Mouse (Mus musculus) lung, postnatal 0 days (tissue): Measurements from ENCODE around the gene Asb18. TPM values are rescaled to one million over a fixed set of nuclear protein-coding genes. Genes with fewer than 3 reads are reported as not detected.
A peak's percentile ranks its signal among the peaks of the same experiment; 100 is the strongest.

Experiments used
- ATAC-seq: fragments of 200-750 bp; cut with Nextera tagmentation; 2 replicates; pipeline ENCODE4 v1.8.0; 2017; ENCODE audit warnings: moderate library complexity
- DNase-seq: peaks from one replicate; pipeline ENCODE4 v3.0.0-alpha.2; 2016; ENCODE audit warnings: low spot score
- H3K27ac ChIP-seq: fragments of 300-500 bp; sonication (generic); 2 replicates; pipeline ENCODE4 v1.5.1; 2014; ENCODE audit warnings: antibody characterized with exemption, mild to moderate bottlenecking, low read length, mixed read lengths
- H3K27me3 ChIP-seq: fragments of 300-500 bp; sonication (generic); replicated peaks from 2 replicates; pipeline ENCODE4 v1.6.1; 2014; ENCODE audit warnings: low read length, mixed read lengths; ENCODE audit not compliant: insufficient read depth
- H3K36me3 ChIP-seq: fragments of 300-500 bp; sonication (generic); 2 replicates; pipeline ENCODE4 v1.6.1; 2014; ENCODE audit warnings: low read length, mixed read lengths; ENCODE audit not compliant: insufficient read depth
- H3K4me1 ChIP-seq: fragments of 300-500 bp; sonication (generic); 2 replicates; pipeline ENCODE4 v1.6.1; 2014; ENCODE audit warnings: antibody characterized with exemption, low read depth, low read length, mixed read lengths; ENCODE audit not compliant: insufficient read depth
- H3K4me2 ChIP-seq: fragments of 300-500 bp; sonication (generic); replicated peaks from 2 replicates; pipeline ENCODE4 v1.6.1; 2014; ENCODE audit warnings: low read depth, mild to moderate bottlenecking, low read length, moderate library complexity, mixed read lengths
- H3K4me3 ChIP-seq: fragments of 300-500 bp; sonication (generic); 2 replicates; pipeline ENCODE4 v1.5.1; 2014; ENCODE audit warnings: low read depth, low read length
- H3K9ac ChIP-seq: fragments of 300-500 bp; sonication (generic); replicated peaks from 2 replicates; pipeline ENCODE4 v1.6.1; 2014; ENCODE audit warnings: low read depth, mild to moderate bottlenecking
- H3K9me3 ChIP-seq: fragments of 300-500 bp; sonication (generic); 2 replicates; pipeline ENCODE4 v1.6.1; 2016; ENCODE audit warnings: low read length, mixed read lengths
- CTCF ChIP-seq: IDR thresholded peaks from 2 replicates; pipeline ENCODE4 v1.5.1; 2016; ENCODE audit warnings: antibody characterized with exemption, mild to moderate bottlenecking
- EP300 ChIP-seq: IDR thresholded peaks from 2 replicates; pipeline ENCODE4 v1.6.1; 2016; ENCODE audit warnings: antibody characterized with exemption, mild to moderate bottlenecking, control low read depth
- WGBS: fragments of 180-500 bp; shearing (Covaris S2); extraction: QIAGEN DNeasy Blood & Tissue Kit; methylation state at CpG from one replicate; pipeline ENCODE4 v1.1.7; 2014; 5-methylcytosine and 5-hydroxymethylcytosine counted together
- polyA plus RNA-seq: library from polyadenylated mRNA; unstranded; fragments of >200 nt; fragmentation: Nextera tagmentation; extraction: Ambion mirVana; gene quantifications from 2 replicates; pipeline ENCODE4 v1.2.1, GENCODE M21; 2015

Gene Asb18
- polyA plus RNA-seq, 1 experiment from 2014 or later: not detected

DNA sequence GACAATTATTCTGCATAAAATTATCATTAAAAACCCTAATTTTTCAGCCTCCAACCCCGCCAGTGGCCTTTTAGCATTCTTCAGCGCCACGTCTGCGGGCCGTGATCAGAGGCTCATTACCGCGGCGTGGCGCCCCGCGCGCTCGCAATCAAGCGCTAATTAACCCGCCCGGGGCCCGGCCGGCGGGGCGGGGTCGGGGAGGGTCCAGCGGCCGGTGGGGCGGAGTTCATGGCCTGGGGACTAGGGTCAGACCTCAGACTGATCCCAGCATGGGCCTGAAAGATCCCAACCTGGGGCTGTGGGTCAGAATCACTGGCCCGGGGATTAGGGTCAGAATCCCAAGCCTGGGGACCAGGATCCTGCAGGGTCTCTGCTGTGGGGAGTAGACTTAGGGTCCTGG, 22.2 kb downstream of the Asb18 start:
- ATAC-seq (no peak), DNase-seq (no peak)
- peaks cover 25% of the 10 kb centered on the region for H3K27me3 ChIP-seq
- TF ChIP-seq CTCF (no peak), EP300 (no peak)
- H3K4me1 ChIP-seq: no peaks in the 10 kb centered on the region
- no peak overlapping the region for H3K27ac ChIP-seq
- H3K9ac ChIP-seq: no peak overlapping the region
- H3K9me3 ChIP-seq: no peaks in the 10 kb centered on the region
- H3K4me2 ChIP-seq: 0 out of 2 replicates have a peak overlapping the region, but pooled peaks have one; percentile 11
- no peak overlapping the region for H3K4me3 ChIP-seq
- no peaks in the 10 kb centered on the region for H3K36me3 ChIP-seq
- WGBS: 3% methylated on average over 25 of the region's 25 CpGs

DNA sequence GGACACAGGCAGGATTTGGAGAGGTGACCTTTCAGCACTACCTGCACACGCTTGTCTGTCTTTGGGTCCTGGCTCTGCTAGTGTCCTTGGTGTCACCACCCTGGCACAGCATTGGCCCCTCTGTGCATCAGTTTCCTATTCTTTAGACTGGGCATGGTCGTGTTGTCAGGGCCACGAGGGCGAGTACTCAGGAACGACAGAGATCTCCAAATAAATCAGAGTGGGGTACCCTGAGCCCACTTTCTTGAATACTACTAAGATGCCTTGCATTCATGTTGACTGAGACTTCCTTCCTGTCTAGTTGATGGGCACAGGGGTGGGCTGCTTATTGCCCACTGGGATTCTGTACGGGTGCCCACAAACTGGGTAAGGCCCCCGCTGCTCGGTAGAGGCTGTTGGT, 37.2 kb downstream of the Asb18 start:
- TF ChIP-seq CTCF (no peak), EP300 (no peak)
- DNase-seq (no peak), ATAC-seq (no peak)
- WGBS: 89% methylated on average over 8 of the region's 8 CpGs
- no peaks in the 10 kb centered on the region for H3K36me3 ChIP-seq
- H3K4me3 ChIP-seq: no peak overlapping the region
- no peak overlapping the region for H3K4me2 ChIP-seq
- H3K27me3 ChIP-seq: no peaks in the 10 kb centered on the region
- no peak overlapping the region for H3K27ac ChIP-seq
- H3K9me3 ChIP-seq: no peaks in the 10 kb centered on the region
- H3K9ac ChIP-seq: no peak overlapping the region
- H3K4me1 ChIP-seq: no peaks in the 10 kb centered on the region

DNA sequence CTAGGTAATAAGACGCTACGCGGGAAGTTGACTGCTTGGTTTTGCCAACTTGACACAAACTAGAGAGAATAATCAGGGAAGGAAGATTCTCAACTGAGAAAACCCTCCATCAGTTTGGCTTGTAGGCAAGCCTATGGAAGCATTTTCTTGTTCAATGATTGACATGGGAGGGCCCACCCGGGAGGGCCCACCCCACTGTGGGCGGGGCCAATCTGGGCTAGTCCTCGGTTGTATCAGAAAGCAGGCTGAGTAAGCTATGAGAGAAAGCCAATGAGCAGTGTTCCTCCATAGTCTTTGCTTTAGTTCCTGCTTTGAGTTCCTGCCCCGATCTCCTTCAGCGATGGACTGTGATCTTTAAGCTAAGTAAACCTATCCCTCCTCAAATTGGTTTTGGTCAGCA, 38.1 kb downstream of the Asb18 start:
- 70% methylated on average over 8 of the region's 8 CpGs for WGBS
- ATAC-seq (no peak), DNase-seq (no peak)
- H3K4me3 ChIP-seq: no peak overlapping the region
- no peak overlapping the region for H3K4me2 ChIP-seq
- H3K9me3 ChIP-seq: no peaks in the 10 kb centered on the region
- no peaks in the 10 kb centered on the region for H3K36me3 ChIP-seq
- no peaks in the 10 kb centered on the region for H3K4me1 ChIP-seq
- H3K9ac ChIP-seq: no peak overlapping the region
- no peak for TF ChIP-seq CTCF
- no peaks in the 10 kb centered on the region for H3K27me3 ChIP-seq
- no peak overlapping the region for H3K27ac ChIP-seq

DNA sequence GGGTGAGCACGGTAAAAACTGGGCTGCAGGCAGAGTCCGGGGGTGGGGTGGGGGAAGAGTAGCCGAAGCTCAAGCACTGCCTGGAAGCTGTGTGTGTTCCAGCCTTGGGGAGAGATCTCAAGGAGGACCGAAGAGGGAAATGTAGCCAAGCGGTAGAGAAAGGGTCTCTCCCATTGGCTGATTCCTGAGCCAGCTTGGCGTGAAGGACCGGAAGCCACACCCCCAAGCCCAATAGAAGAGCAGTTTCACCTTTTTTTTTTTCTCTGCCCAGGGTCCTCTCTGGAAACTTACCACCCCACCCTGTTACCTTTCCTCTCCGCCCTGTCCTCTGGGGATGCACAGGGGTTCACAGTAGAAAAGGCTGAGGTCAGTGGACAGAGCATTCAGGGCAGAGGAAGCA, 39.9 kb downstream of the Asb18 start:
- ATAC-seq (no peak), DNase-seq (no peak)
- Histone ChIP-seq H3K9ac (no peak overlapping the region), H3K4me3 (no peak overlapping the region), H3K27ac (no peak overlapping the region), H3K4me2 (no peak overlapping the region), H3K36me3 (no peaks in the 10 kb centered on the region), H3K27me3 (0 out of 2 replicates have a peak, but pooled peaks cover under 1% of the 10 kb centered on the region), H3K9me3 (no peaks in the 10 kb centered on the region), H3K4me1 (no peaks in the 10 kb centered on the region)
- no peak for TF ChIP-seq EP300
- TF ChIP-seq CTCF: no peak
- 71% methylated on average over 8 of the region's 8 CpGs for WGBS

DNA sequence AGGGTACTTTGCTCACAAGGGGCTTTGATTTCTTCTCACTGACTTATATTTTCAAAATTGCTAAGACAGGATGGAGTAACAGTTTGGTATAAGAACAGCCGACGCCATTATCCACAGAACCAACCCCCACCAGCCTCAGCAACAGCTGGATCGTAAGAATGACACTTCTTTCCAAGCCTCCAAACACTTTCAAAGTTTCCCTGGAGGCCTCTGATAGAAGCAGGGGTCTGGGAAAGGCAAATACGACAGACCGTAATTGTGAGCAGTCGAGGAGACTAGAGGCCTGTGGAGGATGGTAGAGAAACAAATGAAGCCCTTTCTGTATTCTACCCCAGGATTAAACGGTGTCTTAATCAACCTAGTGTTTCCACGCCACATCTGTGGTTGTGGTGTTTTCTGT, 42.6 kb downstream of the Asb18 start:
- H3K27ac ChIP-seq: no peak overlapping the region
- ATAC-seq: peak; percentile 52
- 33% methylated on average over 8 of the region's 8 CpGs for WGBS
- no peaks in the 10 kb centered on the region for H3K9me3 ChIP-seq
- no peaks in the 10 kb centered on the region for H3K36me3 ChIP-seq
- H3K4me1 ChIP-seq: no peaks in the 10 kb centered on the region
- no peak for TF ChIP-seq CTCF
- TF ChIP-seq EP300: no peak
- H3K27me3 ChIP-seq: peaks cover 25% of the 10 kb centered on the region
- peak; percentile 66 for DNase-seq
- H3K9ac ChIP-seq: no peak overlapping the region
- H3K4me3 ChIP-seq: no peak overlapping the region
- no peak overlapping the region for H3K4me2 ChIP-seq

DNA sequence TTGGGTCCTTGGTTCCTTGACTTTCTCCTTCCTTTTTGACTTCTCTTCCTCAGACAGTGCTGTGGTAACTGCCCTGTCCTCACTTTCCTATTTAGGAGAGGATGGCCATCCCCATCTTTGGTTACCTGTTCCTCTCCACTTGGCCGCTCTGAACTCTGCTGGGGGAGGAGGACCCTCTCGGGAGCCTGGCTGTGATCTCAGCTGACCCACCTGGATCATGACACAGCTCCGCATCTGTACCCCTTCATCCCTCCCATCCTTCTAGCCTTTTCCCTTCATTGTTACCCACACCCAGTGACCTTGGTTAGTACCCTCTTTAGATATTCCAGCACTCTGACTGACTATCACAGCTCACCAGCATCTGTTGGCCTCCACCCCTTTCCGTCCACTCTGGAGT, 44.8 kb downstream of the Asb18 start:
- 84% methylated on average over 4 of the region's 4 CpGs for WGBS
- H3K9ac ChIP-seq: no peak overlapping the region
- ATAC-seq (no peak), DNase-seq (no peak)
- no peaks in the 10 kb centered on the region for H3K36me3 ChIP-seq
- no peak overlapping the region for H3K27ac ChIP-seq
- H3K4me2 ChIP-seq: no peak overlapping the region
- no peaks in the 10 kb centered on the region for H3K4me1 ChIP-seq
- no peaks in the 10 kb centered on the region for H3K9me3 ChIP-seq
- H3K27me3 ChIP-seq: peaks cover 27% of the 10 kb centered on the region
- TF ChIP-seq EP300 (no peak), CTCF (no peak)
- no peak overlapping the region for H3K4me3 ChIP-seq

DNA sequence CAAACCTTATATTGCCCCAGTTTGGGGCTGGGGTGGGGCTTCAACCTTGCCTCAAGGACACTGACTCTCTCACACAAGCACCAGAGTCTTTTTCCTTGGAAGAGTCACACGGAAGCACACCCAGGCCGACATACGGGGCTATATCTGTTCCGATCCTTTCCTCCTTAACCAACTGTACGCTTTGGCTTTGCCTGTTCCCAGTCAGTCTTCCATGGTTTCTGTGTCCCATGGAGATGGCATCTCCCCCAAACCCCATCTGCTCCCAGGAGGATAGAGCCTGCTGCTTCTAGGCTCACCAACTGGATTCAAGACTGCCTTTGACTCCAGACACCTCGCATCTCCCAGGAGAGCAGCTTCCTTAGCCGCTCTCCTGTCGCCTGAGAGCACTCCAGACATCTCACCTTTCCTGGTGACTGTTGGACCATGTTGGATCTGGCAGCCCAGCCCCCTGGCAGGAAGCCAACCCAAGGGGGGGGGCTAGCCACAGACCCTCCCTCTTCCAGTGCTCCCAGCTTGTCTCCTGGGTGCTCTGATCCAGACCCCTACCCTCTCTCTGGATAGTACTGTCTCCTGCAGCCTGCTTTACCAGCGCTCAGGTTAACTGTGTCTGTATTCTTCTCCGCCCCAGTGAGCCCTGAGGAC, 45.3 kb downstream of the Asb18 start:
- Histone ChIP-seq H3K4me3 (no peak overlapping the region), H3K4me2 (no peak overlapping the region), H3K27ac (no peak overlapping the region), H3K9ac (no peak overlapping the region), H3K36me3 (no peaks in the 10 kb centered on the region), H3K4me1 (no peaks in the 10 kb centered on the region), H3K27me3 (peaks cover 27% of the 10 kb centered on the region), H3K9me3 (no peaks in the 10 kb centered on the region)
- ATAC-seq: no peak; the same call in 1 of the 2 replicates
- TF ChIP-seq CTCF (no peak), EP300 (no peak)
- DNase-seq: no peak
- 52% methylated on average over 10 of the region's 10 CpGs for WGBS
